25 mouse cellular contexts compared by ENCODE assay signal in genomic region chr15:92177413-92177812, GRCm38 (mm10).
DNase-seq lines count a peak whose midpoint lies in the region; ATAC-seq and TF ChIP-seq lines count a peak whose summit lies in the region.
"Had no signal": no experiment of that assay in that cellular context is flagged by ENCODE, and none has a peak within 500 bp of the region (broad histone marks: within the 10 kb centered on the region; RNA-seq: fewer than 3 reads in every experiment).

No protein-coding gene starts in this region.

- no peaks in the 10 kb centered on the region for H3K36me3 ChIP-seq in forebrain, embryonic 12.5 days (replicated peaks)
- no peaks in the 10 kb centered on the region for H3K36me3 ChIP-seq in liver, embryonic 11.5 days (ENCODE audit: control insufficient read depth, insufficient read depth, low read length)
- H3K36me3 ChIP-seq: embryonic facial prominence, embryonic 13.5 days; forebrain, embryonic 10.5 days; hindbrain, embryonic 10.5 days; hindbrain, embryonic 15.5 days; limb, embryonic 12.5 days; neural tube, embryonic 15.5 days had no signal

- 0 out of 2 replicates have a peak, but pooled peaks have one; percentile 56 for ATAC-seq in cerebellum, adult (ENCODE audit: insufficient number of reproducible peaks, low FRiP score, low TSS enrichment)
- ATAC-seq in forebrain, embryonic 12.5 days (ENCODE audit: low FRiP score): no peak
- no peak for ATAC-seq in liver, embryonic 11.5 days (replicated peaks; ENCODE audit: low FRiP score)
- ATAC-seq: forebrain, postnatal 0 days; inflammation-experienced regulatory T-cells, adult 6 months had no signal

- no peak overlapping the region for H3K4me3 ChIP-seq in layer of hippocampus, adult 2 months
- H3K4me3 ChIP-seq in forebrain, embryonic 12.5 days (replicated peaks): no peak overlapping the region
- no peak overlapping the region for H3K4me3 ChIP-seq in liver, embryonic 11.5 days (ENCODE audit: low read depth, low read length)
- H3K4me3 ChIP-seq: embryonic facial prominence, embryonic 13.5 days; forebrain, embryonic 10.5 days; hindbrain, embryonic 10.5 days; hindbrain, embryonic 15.5 days; left cerebral cortex, adult 2 months; limb, embryonic 12.5 days; neural tube, embryonic 15.5 days had no signal

- no peak overlapping the region for H3K4me2 ChIP-seq in forebrain, embryonic 12.5 days
- no peak overlapping the region for H3K4me2 ChIP-seq in liver, embryonic 11.5 days
- H3K4me2 ChIP-seq: embryonic facial prominence, embryonic 13.5 days; hindbrain, embryonic 15.5 days; limb, embryonic 12.5 days; neural tube, embryonic 15.5 days had no signal

- no peak for TF ChIP-seq CTCF in layer of hippocampus, adult 2 months (conservative IDR thresholded peaks at IDR 0.05)

- H3K27ac ChIP-seq in layer of hippocampus, adult 2 months: no peak overlapping the region
- H3K27ac ChIP-seq in forebrain, embryonic 12.5 days: no peak overlapping the region
- H3K27ac ChIP-seq in liver, embryonic 11.5 days (ENCODE audit: low read depth, low read length): no peak overlapping the region
- H3K27ac ChIP-seq: embryonic facial prominence, embryonic 13.5 days; forebrain, embryonic 10.5 days; hindbrain, embryonic 10.5 days; hindbrain, embryonic 15.5 days; left cerebral cortex, adult 2 months; limb, embryonic 12.5 days; macrophage; neural tube, embryonic 15.5 days had no signal

- no peak overlapping the region for H3K9ac ChIP-seq in forebrain, embryonic 12.5 days
- H3K9ac ChIP-seq in liver, embryonic 11.5 days (ENCODE audit: low read depth, low read length): no peak overlapping the region
- H3K9ac ChIP-seq: embryonic facial prominence, embryonic 13.5 days; forebrain, postnatal 0 days; hindbrain, embryonic 15.5 days; limb, embryonic 12.5 days; neural tube, embryonic 15.5 days had no signal

- no peaks in the 10 kb centered on the region for H3K27me3 ChIP-seq in forebrain, embryonic 12.5 days
- H3K27me3 ChIP-seq in liver, embryonic 11.5 days (replicated peaks; ENCODE audit: control insufficient read depth, insufficient read depth, low read length): no peaks in the 10 kb centered on the region
- H3K27me3 ChIP-seq: embryonic facial prominence, embryonic 13.5 days; hindbrain, embryonic 15.5 days; limb, embryonic 12.5 days; neural tube, embryonic 15.5 days had no signal

- WGBS in forebrain, embryonic 12.5 days: 59% methylated on average over 9 of the region's 9 CpGs
- WGBS in liver, embryonic 11.5 days: 73% methylated on average over 9 of the region's 9 CpGs

- H3K4me1 ChIP-seq in forebrain, embryonic 12.5 days: no peaks in the 10 kb centered on the region
- no peaks in the 10 kb centered on the region for H3K4me1 ChIP-seq in liver, embryonic 11.5 days (replicated peaks; ENCODE audit: control insufficient read depth, insufficient read depth, low read length)
- H3K4me1 ChIP-seq: embryonic facial prominence, embryonic 13.5 days; hindbrain, embryonic 15.5 days; limb, embryonic 12.5 days; neural tube, embryonic 15.5 days had no signal

- no peak for DNase-seq in cerebellum, adult 11-12 months
- DNase-seq in adrenal gland, adult 8-10 months: peak; percentile 20
- peak; percentile 50 to 59 for DNase-seq in adrenal gland, postnatal 36 days
- peak; percentile 33 for DNase-seq in lung, postnatal 14 days
- no peak for DNase-seq in layer of hippocampus, adult 2 months (ENCODE audit: low spot score in 2 of 2)
- DNase-seq in liver, embryonic 11.5 days (ENCODE audit: low spot score): no peak
- DNase-seq: forebrain, postnatal 0 days; heart, postnatal 14 days; kidney, adult 11 months; kidney, postnatal 14 days; midbrain, embryonic 14.5 days; right cerebral cortex, adult 18-20 months; right cerebral cortex, postnatal 4 days; thymus, postnatal 4 days had no signal

- H3K9me3 ChIP-seq in forebrain, embryonic 12.5 days: no peaks in the 10 kb centered on the region
- no peaks in the 10 kb centered on the region for H3K9me3 ChIP-seq in liver, embryonic 11.5 days (ENCODE audit: control insufficient read depth, low read length)
- H3K9me3 ChIP-seq: embryonic facial prominence, embryonic 13.5 days; forebrain, embryonic 10.5 days; hindbrain, embryonic 10.5 days; hindbrain, embryonic 15.5 days; limb, embryonic 12.5 days; neural tube, embryonic 15.5 days had no signal

Comparison
In these comparisons a context has a peak if more than half of its experiments do, and no peak if none do; other contexts are left out.
1. DNase-seq: peak in adrenal gland, adult 8-10 months (single experiment), adrenal gland, postnatal 36 days (2 of 2) and lung, postnatal 14 days (single experiment); none in cerebellum, adult 11-12 months (single experiment), layer of hippocampus, adult 2 months (0 of 2) and liver, embryonic 11.5 days (single experiment).